Mouse (Mus musculus) layer of hippocampus, postnatal 10 days (tissue): ENCODE results near the gene Pdap1. TPM values are rescaled to one million over a fixed set of nuclear protein-coding genes. Genes with fewer than 3 reads are reported as not detected.
A peak's percentile ranks its signal among the peaks of the same experiment; 100 is the strongest.
"Not testable (repeated sequence)": the region's sequence is repeated elsewhere in the genome, so short reads cannot be mapped to it uniquely, and the experiment has no call there.

Experiments used
- DNase-seq, 2 experiments: peaks; one replicate each; pipeline ENCODE4 v3.0.0; 2021; ENCODE audit warnings: low spot score in 2 of 2
- total RNA-seq, 2 experiments: library from RNA; stranded (reverse); gene quantifications; 2 replicates each; pipeline ENCODE4 v1.2.3; 2021

Gene Pdap1
- total RNA-seq, 2 experiments from 2014 or later, result 139 to 140 TPM

- peak; percentile 85 to 91 for DNase-seq
Observed at GRCm38 (mm10) chr5:145083632-145084451, 56.2 kb downstream of the Pdap1 start, which contains the start of the genes Arpc1a and Kpna7. TSS of gene Arpc1a (plus strand) at chr5:145083830. TSS of gene Kpna7 (minus strand) at chr5:145084030.

GRCm38 (mm10) chr5:145083201-145083600 is 56.8 kb downstream of the Pdap1 start:
- DNase-seq, result not testable (repeated sequence)

- no peak for DNase-seq
Observed at GRCm38 (mm10) chr5:145081866-145082613, 58.0 kb downstream of the Pdap1 start.

Other genes starting within 250 kb of the Pdap1 start
- gene Smurf1, start 174.4 kb downstream of the Pdap1 start, total RNA-seq, result 10 to 100 TPM; 41.9 to 42.3 TPM
- gene Gm4871, start 107.5 kb downstream of the Pdap1 start, total RNA-seq, result not detected
- not detected for gene 1700018F24Rik, start 97.2 kb downstream of the Pdap1 start, total RNA-seq
- 100 to 1,000 TPM; 199 to 202 TPM for gene Arpc1a, start 56.4 kb downstream of the Pdap1 start, total RNA-seq
- gene Kpna7, start 56.2 kb downstream of the Pdap1 start, total RNA-seq, result not detected
- 10 to 100 TPM; 25.5 to 39.0 TPM for gene Arpc1b, start 26.0 kb downstream of the Pdap1 start, total RNA-seq
- 10 to 100 TPM; 80.5 to 85.9 TPM for gene Bud31, start 124 bp upstream of the Pdap1 start, total RNA-seq
- gene Ptcd1, start 26.9 kb upstream of the Pdap1 start, total RNA-seq, result 10 to 100 TPM; 13.7 to 15.0 TPM
- gene Cpsf4, start 27.0 kb upstream of the Pdap1 start, total RNA-seq, result 10 to 100 TPM; 29.7 to 30.5 TPM
- 100 to 1,000 TPM; 318 to 327 TPM for gene Atp5j2, start 51.8 kb upstream of the Pdap1 start, total RNA-seq
- gene Zkscan14, start 61.6 kb upstream of the Pdap1 start, total RNA-seq, result 1 to 10 TPM; 9.4 to 9.9 TPM
- 10 to 100 TPM; 14.3 to 14.8 TPM for gene Zkscan5, start 64.3 kb upstream of the Pdap1 start, total RNA-seq
- gene Zfp655, start 91.5 kb upstream of the Pdap1 start, total RNA-seq, result 10 to 100 TPM; 24.5 to 25.4 TPM
- gene Zscan25, start 140.3 kb upstream of the Pdap1 start, total RNA-seq, result 10 to 100 TPM; 14.7 to 17.5 TPM
- under 1 TPM in 1 of 2 experiments, not detected in 1; 0.29 TPM for gene Cyp3a57, start 205.0 kb upstream of the Pdap1 start, total RNA-seq